Mouse (Mus musculus): Measurements from ENCODE around the gene Rbm25. TPM values are rescaled to one million over a fixed set of nuclear protein-coding genes. Genes with fewer than 3 reads are reported as not detected.
"Not testable (repeated sequence)": the region's sequence is repeated elsewhere in the genome, so short reads cannot be mapped to it uniquely, and the experiment has no call there.

Gene Rbm25
- polyA plus RNA-seq, 1 experiment, result 25.8 TPM

GRCm38 (mm10) chr12:83596191-83596954 is 34.7 kb upstream of the Rbm25 start:
- TF ChIP-seq MYOD1 (IDR thresholded peaks at IDR 0.05; ENCODE audit: control insufficient read depth, insufficient read length, low read depth), result no peak
- TF ChIP-seq MAX (IDR thresholded peaks at IDR 0.05), result no peak
- TF ChIP-seq FOSL1 (IDR thresholded peaks at IDR 0.05; ENCODE audit: insufficient read depth, low read length, poor library complexity, severe bottlenecking), result no peak
- TF ChIP-seq USF1 (IDR thresholded peaks at IDR 0.05; ENCODE audit: low read depth), result no peak
- TF ChIP-seq CTCF (IDR thresholded peaks at IDR 0.05; ENCODE audit: control insufficient read depth, insufficient read depth, insufficient read length), result no peak
- no peak for TF ChIP-seq CEBPB (IDR thresholded peaks at IDR 0.05; ENCODE audit: low read depth)
- TF ChIP-seq MYOG (IDR thresholded peaks at IDR 0.05; ENCODE audit: control insufficient read depth, extremely low read depth, insufficient read length), result no peak
- no peaks in the 10 kb centered on the region for H3K79me2 ChIP-seq (ENCODE audit: control insufficient read depth, insufficient read depth)
- H3K4me3 ChIP-seq (ENCODE audit: insufficient read depth, poor library complexity, severe bottlenecking), result peak overlapping the region; percentile 69
- peak overlapping the region; percentile 85 for H3ac ChIP-seq (ENCODE audit: control insufficient read depth, insufficient read length, low read depth)
- no peaks in the 10 kb centered on the region for H3K27me3 ChIP-seq (ENCODE audit: control insufficient read depth, insufficient read depth, insufficient read length)
- H3K36me3 ChIP-seq (ENCODE audit: control insufficient read depth, insufficient read depth), result peaks cover 8% of the 10 kb centered on the region
- no peaks in the 10 kb centered on the region for H3K79me3 ChIP-seq (ENCODE audit: low read depth)

GRCm38 (mm10) chr12:83597025-83597501 is 34.0 kb upstream of the Rbm25 start, which contains the start of gene Zfyve1:
Gene Zfyve1, minus strand, starts transcription at chr12:83597222.
- no peak for TF ChIP-seq CTCF (IDR thresholded peaks at IDR 0.05; ENCODE audit: control insufficient read depth, insufficient read depth, insufficient read length)
- TF ChIP-seq MYOG (IDR thresholded peaks at IDR 0.05; ENCODE audit: control insufficient read depth, extremely low read depth, insufficient read length), result no peak
- TF ChIP-seq FOSL1 (IDR thresholded peaks at IDR 0.05; ENCODE audit: insufficient read depth, low read length, poor library complexity, severe bottlenecking), result no peak
- TF ChIP-seq MYOD1 (IDR thresholded peaks at IDR 0.05; ENCODE audit: control insufficient read depth, insufficient read length, low read depth), result no peak
- TF ChIP-seq USF1 (IDR thresholded peaks at IDR 0.05; ENCODE audit: low read depth), result no peak
- no peak for TF ChIP-seq MAX (IDR thresholded peaks at IDR 0.05)
- no peak for TF ChIP-seq CEBPB (IDR thresholded peaks at IDR 0.05; ENCODE audit: low read depth)
- Histone ChIP-seq H3K4me3 (ENCODE audit: insufficient read depth, poor library complexity, severe bottlenecking) (peak within 1 kb of the TSS; percentile 69), H3K79me2 (ENCODE audit: control insufficient read depth, insufficient read depth) (no peaks in the 10 kb centered on the region), H3K36me3 (ENCODE audit: control insufficient read depth, insufficient read depth) (peaks cover 8% of the 10 kb centered on the region), H3K27me3 (ENCODE audit: control insufficient read depth, insufficient read depth, insufficient read length) (no peaks in the 10 kb centered on the region), H3K79me3 (ENCODE audit: low read depth) (no peaks in the 10 kb centered on the region), H3ac (ENCODE audit: control insufficient read depth, insufficient read length, low read depth) (peak within 1 kb of the TSS; percentile 85)

DNA sequence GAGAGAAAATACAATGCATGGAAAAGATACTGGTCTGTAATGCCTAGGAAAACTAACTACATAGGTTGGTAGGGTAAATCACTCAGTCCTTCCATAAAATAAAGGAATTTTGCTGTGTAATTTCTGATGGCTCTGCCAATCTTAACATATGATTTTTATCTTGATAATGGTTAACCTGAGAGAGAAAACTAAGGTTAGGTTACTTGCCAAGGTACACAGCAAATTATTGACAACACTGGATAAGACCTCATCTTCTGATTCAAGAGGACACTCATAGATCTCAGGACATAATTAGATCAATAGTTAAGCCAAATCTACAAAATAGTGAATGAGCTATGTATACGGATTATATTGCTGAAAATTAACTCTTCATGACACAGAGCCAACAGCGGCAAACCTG is 33.2 kb upstream of the Rbm25 start:
- Histone ChIP-seq H3K79me3 (ENCODE audit: low read depth) (no peaks in the 10 kb centered on the region), H3K27me3 (ENCODE audit: control insufficient read depth, insufficient read depth, insufficient read length) (no peaks in the 10 kb centered on the region), H3K4me3 (ENCODE audit: insufficient read depth, poor library complexity, severe bottlenecking) (no peak overlapping the region), H3K36me3 (ENCODE audit: control insufficient read depth, insufficient read depth) (peaks cover 8% of the 10 kb centered on the region), H3ac (ENCODE audit: control insufficient read depth, insufficient read length, low read depth) (no peak overlapping the region), H3K79me2 (ENCODE audit: control insufficient read depth, insufficient read depth) (no peaks in the 10 kb centered on the region)
- TF ChIP-seq CEBPB (IDR thresholded peaks at IDR 0.05; ENCODE audit: low read depth), result no peak
- TF ChIP-seq FOSL1 (IDR thresholded peaks at IDR 0.05; ENCODE audit: insufficient read depth, low read length, poor library complexity, severe bottlenecking), result no peak
- no peak for TF ChIP-seq MYOG (IDR thresholded peaks at IDR 0.05; ENCODE audit: control insufficient read depth, extremely low read depth, insufficient read length)
- TF ChIP-seq MAX (IDR thresholded peaks at IDR 0.05), result no peak

GRCm38 (mm10) chr12:83602285-83602684 is 28.8 kb upstream of the Rbm25 start:
- Histone ChIP-seq H3K79me3 (ENCODE audit: low read depth) (no peaks in the 10 kb centered on the region), H3K4me3 (ENCODE audit: insufficient read depth, poor library complexity, severe bottlenecking) (no peak overlapping the region), H3K27me3 (ENCODE audit: control insufficient read depth, insufficient read depth, insufficient read length) (no peaks in the 10 kb centered on the region), H3K36me3 (ENCODE audit: control insufficient read depth, insufficient read depth) (no peaks in the 10 kb centered on the region), H3ac (ENCODE audit: control insufficient read depth, insufficient read length, low read depth) (no peak overlapping the region), H3K79me2 (ENCODE audit: control insufficient read depth, insufficient read depth) (no peaks in the 10 kb centered on the region)
- TF ChIP-seq MAX (IDR thresholded peaks at IDR 0.05) (no peak), CEBPB (IDR thresholded peaks at IDR 0.05; ENCODE audit: low read depth) (no peak), MYOG (IDR thresholded peaks at IDR 0.05; ENCODE audit: control insufficient read depth, extremely low read depth, insufficient read length) (no peak), FOSL1 (IDR thresholded peaks at IDR 0.05; ENCODE audit: insufficient read depth, low read length, poor library complexity, severe bottlenecking) (no peak)

DNA sequence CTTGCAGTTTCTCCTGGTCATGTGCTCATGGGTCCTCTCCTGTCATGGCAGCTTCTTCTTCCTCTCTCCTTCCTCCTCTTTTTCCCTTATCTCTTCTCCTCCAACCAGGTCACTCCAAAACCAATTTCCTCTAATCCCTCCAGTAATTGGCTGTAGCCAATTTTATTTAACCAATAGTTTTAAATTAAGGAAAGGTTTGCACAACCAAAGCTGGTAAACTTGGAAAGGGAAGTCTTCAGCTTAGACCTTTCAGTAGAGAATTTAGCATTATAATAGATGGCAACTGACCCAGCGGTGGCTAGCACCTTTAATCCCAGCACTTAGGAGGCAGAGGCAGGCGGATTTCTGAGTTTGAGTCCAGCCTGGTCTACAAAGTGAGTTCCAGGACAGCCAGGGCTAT is 24.6 kb upstream of the Rbm25 start:
- H3K27me3 ChIP-seq (ENCODE audit: control insufficient read depth, insufficient read depth, insufficient read length); H3K79me3 ChIP-seq (ENCODE audit: low read depth); H3K4me3 ChIP-seq (ENCODE audit: insufficient read depth, poor library complexity, severe bottlenecking); H3ac ChIP-seq (ENCODE audit: control insufficient read depth, insufficient read length, low read depth); H3K36me3 ChIP-seq (ENCODE audit: control insufficient read depth, insufficient read depth); H3K79me2 ChIP-seq (ENCODE audit: control insufficient read depth, insufficient read depth): not testable (repeated sequence)

DNA sequence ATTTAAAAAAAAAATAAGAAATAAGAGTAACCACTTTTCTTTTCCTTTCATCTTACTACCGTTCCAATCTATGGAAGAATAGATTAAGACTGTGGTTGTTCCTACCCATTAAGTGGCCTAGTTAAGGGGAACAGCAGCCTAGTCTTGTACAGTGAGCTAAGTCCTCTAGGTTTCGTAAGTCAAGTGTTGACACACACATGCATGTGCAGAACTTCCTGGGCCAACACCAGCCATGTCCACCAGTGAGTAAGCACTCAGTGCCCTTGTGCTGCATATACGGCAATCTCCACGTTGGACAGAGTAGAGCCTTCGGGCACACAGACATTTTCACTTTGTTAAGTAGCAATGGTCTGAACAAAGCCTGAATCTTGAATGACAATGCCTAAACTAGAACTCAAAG is 13.8 kb upstream of the Rbm25 start:
- Histone ChIP-seq H3K79me2 (ENCODE audit: control insufficient read depth, insufficient read depth) (no peaks in the 10 kb centered on the region), H3K79me3 (ENCODE audit: low read depth) (no peaks in the 10 kb centered on the region), H3ac (ENCODE audit: control insufficient read depth, insufficient read length, low read depth) (no peak overlapping the region), H3K27me3 (ENCODE audit: control insufficient read depth, insufficient read depth, insufficient read length) (no peaks in the 10 kb centered on the region), H3K36me3 (ENCODE audit: control insufficient read depth, insufficient read depth) (no peaks in the 10 kb centered on the region), H3K4me3 (ENCODE audit: insufficient read depth, poor library complexity, severe bottlenecking) (no peak overlapping the region)
- TF ChIP-seq MYOG (IDR thresholded peaks at IDR 0.05; ENCODE audit: control insufficient read depth, extremely low read depth, insufficient read length) (no peak), FOSL1 (IDR thresholded peaks at IDR 0.05; ENCODE audit: insufficient read depth, low read length, poor library complexity, severe bottlenecking) (no peak), CEBPB (IDR thresholded peaks at IDR 0.05; ENCODE audit: low read depth) (no peak), USF1 (IDR thresholded peaks at IDR 0.05; ENCODE audit: low read depth) (no peak), MAX (IDR thresholded peaks at IDR 0.05) (no peak), CTCF (IDR thresholded peaks at IDR 0.05; ENCODE audit: control insufficient read depth, insufficient read depth, insufficient read length) (no peak), MYOD1 (IDR thresholded peaks at IDR 0.05; ENCODE audit: control insufficient read depth, insufficient read length, low read depth) (no peak)
